Mouse (Mus musculus) cerebellum, adult (tissue): Measurements from ENCODE around the gene 9530068E07Rik.

Source experiments
- ATAC-seq: cut with Nextera tagmentation; 2 replicates; pipeline ENCODE4 v1.9.2; 2017; ENCODE audit warnings: mild to moderate bottlenecking, moderate library complexity, mixed read lengths; ENCODE audit not compliant: insufficient number of reproducible peaks, low FRiP score, low TSS enrichment

The 9530068E07Rik gene

DNA sequence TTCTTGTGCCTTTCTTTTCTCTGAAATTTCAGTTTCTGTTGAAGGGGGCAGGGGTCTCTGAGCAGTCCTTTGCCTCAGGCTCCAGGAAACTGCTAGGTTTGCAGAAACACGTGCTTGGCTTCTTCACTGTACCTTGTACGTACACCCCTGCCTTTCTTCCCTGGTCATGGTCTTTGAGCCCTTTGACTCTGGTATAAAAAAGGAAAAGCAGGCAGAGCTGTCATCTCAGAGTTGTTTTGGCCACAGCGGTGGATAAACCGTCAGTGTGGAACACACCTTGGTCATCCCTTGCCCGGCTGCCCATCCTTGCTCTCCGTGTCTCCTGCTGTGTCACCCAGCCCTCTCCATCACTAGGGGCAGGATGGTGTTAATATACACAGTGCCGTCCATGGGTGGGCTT is 23.6 kb downstream of the 9530068E07Rik start:
- ATAC-seq: no peak

GRCm38 (mm10) chr11:52420296-52421052 is 24.2 kb downstream of the 9530068E07Rik start:
- ATAC-seq: no peak

DNA sequence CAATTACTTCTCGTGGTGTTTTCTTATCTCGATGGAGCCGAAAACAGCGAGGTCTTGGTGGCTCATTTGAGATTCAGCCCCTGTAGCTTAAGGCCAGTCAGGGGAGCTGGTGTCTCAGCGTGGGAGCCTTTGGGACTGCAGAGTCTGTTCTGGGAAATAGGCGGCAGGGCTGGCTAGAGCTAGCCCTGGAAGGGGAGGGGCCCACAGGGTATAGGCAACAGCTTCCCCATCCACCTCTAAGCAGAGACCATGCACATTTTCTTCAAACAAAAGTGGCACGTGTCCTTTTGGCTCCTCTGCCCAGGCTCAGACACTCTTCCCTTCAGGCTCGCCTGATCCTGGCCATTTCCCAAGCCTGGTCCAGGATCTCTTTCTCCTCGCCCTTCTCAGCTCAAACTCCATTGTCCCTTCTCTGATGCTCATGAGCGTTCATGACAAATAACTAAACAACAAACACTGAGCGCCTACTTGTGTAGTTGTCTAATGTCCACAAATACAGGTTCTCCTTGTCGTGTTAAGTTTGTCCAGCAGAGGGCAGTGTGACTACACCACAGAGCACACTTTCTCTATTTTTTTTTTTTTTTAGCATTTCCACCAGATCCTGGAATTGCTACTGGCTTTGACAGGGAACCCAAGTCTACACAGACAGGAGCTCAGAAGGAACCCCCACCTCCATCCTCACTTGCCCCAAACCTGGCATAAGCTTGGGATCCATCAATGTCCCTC is 25.0 kb downstream of the 9530068E07Rik start:
- no peak for ATAC-seq

GRCm38 (mm10) chr11:52429440-52429839 is 33.2 kb downstream of the 9530068E07Rik start:
- ATAC-seq: no peak

DNA sequence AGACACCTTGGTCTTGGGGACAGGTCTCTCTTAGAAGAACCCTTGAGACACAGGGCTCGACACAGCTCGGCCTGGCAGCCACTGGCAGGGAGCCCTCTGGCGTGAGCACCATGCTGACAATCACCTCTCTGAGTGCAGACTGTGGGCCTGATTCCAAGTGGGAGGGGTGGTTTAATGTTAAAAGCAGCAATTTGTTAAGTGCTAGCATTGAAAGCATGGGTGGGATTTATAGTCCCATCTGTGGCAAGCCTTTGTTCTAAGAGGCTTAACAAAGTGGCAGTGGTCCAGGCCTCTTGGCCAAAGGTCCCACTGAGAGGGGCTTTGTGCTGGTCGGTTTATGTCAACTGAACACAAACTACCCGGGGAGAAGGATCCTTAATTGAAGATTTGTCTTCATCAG is 35.4 kb downstream of the 9530068E07Rik start:
- ATAC-seq: no peak

DNA sequence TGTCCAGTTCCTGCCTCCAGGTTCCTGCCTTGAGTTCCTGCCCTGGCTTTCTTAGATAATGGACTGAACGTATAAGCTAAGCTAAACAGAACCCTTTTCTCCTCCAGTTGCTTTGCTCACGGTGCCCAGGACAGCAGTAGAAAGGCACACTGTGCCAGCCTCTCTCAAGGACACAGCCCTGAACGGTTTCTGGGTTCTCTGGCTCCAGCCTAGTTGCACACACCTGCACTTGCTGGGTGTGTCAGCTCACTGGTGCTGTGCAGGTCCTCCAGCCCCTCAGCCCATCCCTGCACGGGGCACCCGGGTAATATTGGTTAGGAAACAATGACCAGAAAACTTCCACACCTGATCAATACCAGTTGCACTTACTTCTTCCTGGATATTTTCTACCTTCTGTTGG is 35.9 kb downstream of the 9530068E07Rik start:
- ATAC-seq: no peak

DNA sequence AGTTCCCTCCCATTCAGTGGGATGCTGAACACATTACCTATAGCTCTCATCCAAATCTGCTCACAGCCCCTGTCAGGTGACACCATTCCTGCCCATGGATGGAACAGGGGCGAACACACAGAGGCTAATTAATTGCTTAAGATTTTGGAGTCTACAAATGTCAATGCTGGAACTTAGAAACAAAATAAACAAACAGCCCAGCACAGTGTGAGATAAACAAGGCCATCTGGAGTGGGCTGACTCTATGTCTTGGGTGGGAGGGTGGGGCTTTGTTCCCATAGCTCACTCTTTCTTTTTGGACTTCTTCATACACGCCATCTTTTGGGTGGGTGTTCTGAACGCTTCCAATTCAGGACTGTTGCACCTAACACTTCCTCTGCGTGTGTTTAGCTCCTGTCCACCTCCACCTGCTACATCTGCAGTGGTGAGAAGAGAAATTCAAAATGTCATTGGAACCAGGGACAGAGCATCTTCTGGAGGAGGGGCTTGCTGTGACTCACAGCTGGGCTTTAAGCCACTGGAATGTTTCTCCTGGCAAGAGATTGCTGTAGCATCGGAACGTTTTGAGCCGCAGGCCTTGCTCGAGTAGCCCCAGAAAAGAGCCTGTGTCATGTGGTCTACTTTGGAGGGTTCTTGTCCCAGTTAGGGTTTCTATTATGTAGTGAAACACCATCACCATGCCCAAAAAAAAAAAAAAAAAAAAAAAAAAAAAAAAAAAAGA is 37.0 kb downstream of the 9530068E07Rik start:
- ATAC-seq: no peak

DNA sequence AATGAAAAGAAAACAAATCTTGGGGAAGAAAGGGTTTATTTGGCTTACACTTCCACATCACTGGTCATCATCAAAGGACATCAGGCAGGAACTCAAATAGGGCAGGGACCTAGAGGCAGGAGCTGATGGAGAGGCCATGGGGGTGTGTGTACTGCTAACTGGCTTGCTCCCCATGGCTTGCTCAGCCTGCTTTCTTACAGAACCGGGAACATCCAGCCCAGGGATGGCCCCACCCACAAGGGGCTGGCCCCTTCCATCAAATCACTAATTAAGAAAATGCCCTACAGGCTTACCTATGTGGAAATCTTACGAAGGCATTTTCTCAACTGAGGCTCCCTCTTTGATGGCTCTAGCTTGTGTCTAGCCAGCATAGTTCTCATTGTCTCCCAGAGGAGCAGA is 37.6 kb downstream of the 9530068E07Rik start:
- ATAC-seq: no peak

DNA sequence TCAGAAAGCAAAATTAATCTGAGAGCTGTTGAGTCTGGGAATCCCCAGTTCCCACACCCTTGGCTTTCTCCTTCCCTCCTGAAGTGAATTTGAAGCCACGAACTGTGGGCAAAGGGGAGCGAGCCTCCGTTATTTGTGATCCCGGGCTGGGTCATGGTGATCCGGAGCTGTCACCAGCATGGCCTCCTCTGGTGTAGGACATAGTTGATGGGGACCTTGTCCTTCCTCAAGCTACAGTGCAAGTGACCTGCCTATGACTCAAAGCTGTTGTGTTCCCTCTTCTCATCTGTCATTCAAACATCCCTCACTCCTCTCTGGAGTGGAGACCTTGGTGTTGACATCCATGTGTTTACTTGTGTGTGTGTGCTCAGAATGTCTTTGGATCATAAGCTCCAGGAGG is 39.2 kb downstream of the 9530068E07Rik start:
- ATAC-seq: no peak

- no peak for ATAC-seq
Measured at GRCm38 (mm10) chr11:52437123-52437522, 40.9 kb downstream of the 9530068E07Rik start.

- ATAC-seq: no peak
Measured at GRCm38 (mm10) chr11:52441096-52441495, 44.9 kb downstream of the 9530068E07Rik start.

- ATAC-seq: no peak
Measured at GRCm38 (mm10) chr11:52447242-52447641, 51.0 kb downstream of the 9530068E07Rik start.

DNA sequence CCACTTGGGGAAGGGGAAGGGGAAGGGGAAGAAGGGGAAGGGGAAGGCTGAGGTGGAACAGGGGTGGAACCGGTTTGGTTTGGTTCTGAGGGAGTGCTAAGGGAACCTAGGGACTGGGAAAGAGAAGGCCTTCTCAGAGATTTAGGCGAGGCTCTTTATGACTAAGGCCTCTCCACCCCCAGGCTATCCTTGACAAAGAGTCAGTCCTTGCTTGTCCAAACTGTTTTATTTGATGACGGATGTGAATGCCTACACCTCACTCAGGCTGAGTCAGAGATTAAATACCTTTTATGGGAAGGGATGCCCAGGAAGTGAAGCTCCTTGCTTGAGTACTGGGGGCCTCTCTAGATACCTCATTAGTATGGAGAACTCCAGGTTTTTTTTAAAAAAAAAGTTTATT is 52.8 kb downstream of the 9530068E07Rik start:
- no peak for ATAC-seq

GRCm38 (mm10) chr11:52458281-52458680 is 62.1 kb downstream of the 9530068E07Rik start:
- no peak for ATAC-seq
